Mouse (Mus musculus) heart, adult 2 months (tissue): ENCODE results near the gene Rrp36.

Experiments
- CTCF ChIP-seq: fragments of 200-600 bp; IDR thresholded peaks from 2 replicates; pipeline ENCODE4 v1.8.1; 2022; ENCODE audit warnings: antibody characterized with exemption, mild to moderate bottlenecking, moderate library complexity
- POLR2A ChIP-seq: fragments of 200-500 bp; IDR thresholded peaks from 2 replicates; pipeline ENCODE4 v1.6.1; 2011; ENCODE audit warnings: mild to moderate bottlenecking, low read depth, low read length, control low read depth; ENCODE audit not compliant: insufficient read depth

GRCm38 (mm10) chr17:46698515-46698914, 24.4 kb upstream of the Rrp36 start:
- TF ChIP-seq POLR2A (no peak), CTCF (no peak)
